Comparison of ENCODE assay signal across 11 mouse cellular contexts in the genomic region with DNA sequence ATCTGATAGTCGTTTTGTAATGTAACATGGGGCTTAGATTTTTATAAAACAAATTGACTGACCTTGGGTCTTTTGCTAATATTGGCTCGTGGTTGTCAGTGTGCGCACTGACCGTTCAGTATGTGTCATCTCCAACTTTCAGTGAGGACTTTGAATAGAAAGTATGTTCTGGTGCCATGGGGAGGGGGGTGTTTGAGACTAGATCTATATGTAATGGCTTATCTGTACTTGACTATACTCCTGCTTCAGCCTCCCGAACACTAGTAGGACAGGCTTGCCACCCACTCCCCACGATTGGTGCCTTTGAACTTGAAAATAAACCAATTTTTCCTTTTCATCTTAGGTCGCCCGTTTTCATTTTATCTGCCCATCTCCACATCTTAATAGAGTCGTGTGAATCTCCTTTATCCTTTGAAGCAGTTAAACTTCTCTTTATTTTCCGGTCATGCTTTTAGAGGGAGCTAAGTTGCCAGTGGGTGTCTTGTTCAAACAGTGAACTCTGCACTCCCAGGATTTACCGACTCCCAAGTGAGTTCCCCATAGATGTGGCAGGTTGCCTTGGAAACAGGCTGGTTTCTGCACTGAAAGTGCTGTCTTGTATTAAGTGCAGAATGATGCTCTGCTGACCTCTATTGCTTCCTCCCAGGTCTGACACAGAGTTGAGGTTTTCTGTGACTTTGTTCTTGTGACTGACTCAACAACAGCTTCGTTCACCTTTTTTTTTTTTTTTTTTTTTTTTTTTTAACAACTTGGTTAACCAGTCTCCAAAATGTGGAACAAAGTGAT.
DNase-seq lines count a peak whose midpoint lies in the region; TF ChIP-seq lines count a peak whose summit lies in the region.
"Had no signal": no experiment of that assay in that cellular context is flagged by ENCODE, and none has a peak within 500 bp of the region (broad histone marks: within the 10 kb centered on the region; RNA-seq: fewer than 3 reads in every experiment).

No protein-coding gene starts in this region.

- H3K27ac ChIP-seq in embryonic fibroblast, embryonic 13.5 days (ENCODE audit: insufficient read depth, low read length), result peak overlapping the region; percentile 96; the same call in 1 of the 2 replicates

- H3K4me1 ChIP-seq in embryonic fibroblast, embryonic 13.5 days (ENCODE audit: control insufficient read depth, insufficient read depth, low read length), result peaks cover 4% of the 10 kb centered on the region

- H3K4me3 ChIP-seq in embryonic fibroblast, embryonic 13.5 days (ENCODE audit: insufficient read depth, low read length), result no peak overlapping the region
- H3K4me3 ChIP-seq: heart, embryonic 13.5 days; limb, embryonic 15.5 days had no signal

- DNase-seq in adrenal gland, postnatal 10 days, result peak; percentile 13
- DNase-seq in adrenal gland, postnatal 25 days, result no peak
- peak; percentile 22 for DNase-seq in 3T3-L1 (ENCODE audit: low read depth, low spot score)
- DNase-seq in layer of hippocampus, postnatal 36 days, result peak; percentile 21 to 22
- DNase-seq in heart, adult 18-20 months, result no peak
- no peak for DNase-seq in spleen, postnatal 10 days (ENCODE audit: low spot score in 2 of 2)
- no peak for DNase-seq in cerebellum, postnatal 25 days
- DNase-seq: thymus, postnatal 25 days had no signal

- TF ChIP-seq POLR2A in embryonic fibroblast, embryonic 13.5 days (IDR thresholded peaks at IDR 0.05; ENCODE audit: low read depth, low read length), result no peak

- TF ChIP-seq CTCF in embryonic fibroblast, embryonic 13.5 days (IDR thresholded peaks at IDR 0.05; ENCODE audit: borderline replicate concordance, insufficient read depth, low read length), result no peak

Comparison
In these comparisons a context has a peak if more than half of its experiments do, and no peak if none do; other contexts are left out.
1. DNase-seq: peak in adrenal gland, postnatal 10 days (single experiment), 3T3-L1 (single experiment) and layer of hippocampus, postnatal 36 days (2 of 2); none in adrenal gland, postnatal 25 days (single experiment), heart, adult 18-20 months (0 of 2), spleen, postnatal 10 days (0 of 2) and cerebellum, postnatal 25 days (0 of 2).